Mouse (Mus musculus): ENCODE measurements around the gene Ppm1k.
"Not testable (repeated sequence)": the region's sequence is repeated elsewhere in the genome, so short reads cannot be mapped to it uniquely, and the experiment has no call there.

Ppm1k gene

GRCm38 (mm10) chr6:57532022-57532421 is 3.2 kb downstream of the Ppm1k start:
- DNase-seq (ENCODE audit: low read depth in 1 of 2, low spot score in 2 of 2): no peak

- DNase-seq (ENCODE audit: low read depth in 1 of 2, low spot score in 2 of 2): no peak
Measured at GRCm38 (mm10) chr6:57531441-57531840, 3.8 kb downstream of the Ppm1k start.

- no peak for DNase-seq (ENCODE audit: low read depth in 1 of 2, low spot score in 2 of 2)
Measured at GRCm38 (mm10) chr6:57531011-57531410, 4.3 kb downstream of the Ppm1k start.

GRCm38 (mm10) chr6:57529336-57529845 is 5.9 kb downstream of the Ppm1k start:
- no peak for DNase-seq (ENCODE audit: low read depth in 1 of 2, low spot score in 2 of 2)

GRCm38 (mm10) chr6:57526933-57527332 is 8.3 kb downstream of the Ppm1k start:
- DNase-seq (ENCODE audit: low read depth in 1 of 2, low spot score in 2 of 2): no peak

- no peak for DNase-seq (ENCODE audit: low read depth in 1 of 2, low spot score in 2 of 2)
Measured at GRCm38 (mm10) chr6:57524742-57525141, 10.5 kb downstream of the Ppm1k start.

- no peak for DNase-seq (ENCODE audit: low read depth in 1 of 2, low spot score in 2 of 2)
Measured at GRCm38 (mm10) chr6:57520749-57521652, 14.3 kb downstream of the Ppm1k start.

- no peak for DNase-seq (ENCODE audit: low read depth in 1 of 2, low spot score in 2 of 2)
Measured at GRCm38 (mm10) chr6:57514035-57514374, 21.3 kb downstream of the Ppm1k start.

- no peak for DNase-seq (ENCODE audit: low read depth in 1 of 2, low spot score in 2 of 2)
Measured at GRCm38 (mm10) chr6:57513351-57514034, 21.8 kb downstream of the Ppm1k start.

GRCm38 (mm10) chr6:57511899-57512298 is 23.4 kb downstream of the Ppm1k start:
- no peak for DNase-seq (ENCODE audit: low read depth in 1 of 2, low spot score in 2 of 2)

- DNase-seq (ENCODE audit: low read depth in 1 of 2, low spot score in 2 of 2): no peak
Measured at GRCm38 (mm10) chr6:57503662-57504379, 31.4 kb downstream of the Ppm1k start.

GRCm38 (mm10) chr6:57499209-57499608 is 36.1 kb downstream of the Ppm1k start:
- DNase-seq (ENCODE audit: low read depth in 1 of 2, low spot score in 2 of 2): no peak

- not testable (repeated sequence) for DNase-seq (ENCODE audit: low read depth in 1 of 2, low spot score in 2 of 2)
Measured at GRCm38 (mm10) chr6:57468161-57468560, 67.1 kb downstream of the Ppm1k start.
